Mouse (Mus musculus): ENCODE measurements around the gene Rora. TPM values are rescaled to one million over a fixed set of nuclear protein-coding genes. Genes with fewer than 3 reads are reported as not detected.

Gene Rora
- polyA plus RNA-seq, 1 experiment from 2014 or later = 6.4 TPM

GRCm38 (mm10) chr9:69354228-69354627 lies 700.6 kb downstream of the Rora start:
- no peak overlapping the region for H3K9ac ChIP-seq (ENCODE audit: low read depth, low read length)
- 83% methylated on average over 6 of the region's 6 CpGs for WGBS
- H3K27me3 ChIP-seq (ENCODE audit: control insufficient read depth, insufficient read depth, low read length) = no peaks in the 10 kb centered on the region
- ATAC-seq (ENCODE audit: low FRiP score, low TSS enrichment) = no peak
- H3K9me3 ChIP-seq (ENCODE audit: control insufficient read depth, low read length) = no peaks in the 10 kb centered on the region
- H3K4me2 ChIP-seq (replicated peaks; ENCODE audit: low read depth, low read length) = no peak overlapping the region
- H3K4me3 ChIP-seq (ENCODE audit: low read length) = no peak overlapping the region
- H3K27ac ChIP-seq (ENCODE audit: low read depth, low read length) = no peak overlapping the region
- H3K36me3 ChIP-seq (ENCODE audit: control insufficient read depth, insufficient read depth, low read length) = no peaks in the 10 kb centered on the region
- no peaks in the 10 kb centered on the region for H3K4me1 ChIP-seq (ENCODE audit: control insufficient read depth, insufficient read depth, low read length)

DNA sequence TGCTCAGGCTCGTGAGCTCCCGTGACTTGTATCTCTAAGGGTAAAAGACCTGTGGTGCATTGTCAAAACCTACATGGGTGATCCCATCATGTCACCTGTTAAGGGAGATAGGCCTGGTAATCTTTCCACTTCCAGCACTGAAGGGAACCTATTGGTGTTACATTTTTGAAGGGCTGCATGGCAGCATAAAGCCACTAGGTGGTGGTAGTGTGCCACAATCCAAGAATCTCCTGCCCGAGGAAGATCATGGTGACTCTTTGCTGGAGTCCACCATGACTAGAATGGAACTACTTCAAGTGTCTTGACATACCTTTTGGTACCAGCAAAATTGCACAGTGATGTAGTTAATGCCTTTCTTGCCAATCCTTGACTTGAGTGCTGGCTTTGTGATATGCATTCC lies 704.2 kb downstream of the Rora start:
- Histone ChIP-seq H3K4me1 (ENCODE audit: control insufficient read depth, insufficient read depth, low read length) (no peaks in the 10 kb centered on the region), H3K27ac (ENCODE audit: low read depth, low read length) (no peak overlapping the region), H3K27me3 (ENCODE audit: control insufficient read depth, insufficient read depth, low read length) (no peaks in the 10 kb centered on the region), H3K4me3 (ENCODE audit: low read length) (no peak overlapping the region), H3K9me3 (ENCODE audit: control insufficient read depth, low read length) (no peaks in the 10 kb centered on the region), H3K9ac (ENCODE audit: low read depth, low read length) (no peak overlapping the region), H3K4me2 (replicated peaks; ENCODE audit: low read depth, low read length) (no peak overlapping the region), H3K36me3 (ENCODE audit: control insufficient read depth, insufficient read depth, low read length) (no peaks in the 10 kb centered on the region)
- WGBS = 43% methylated on average over 3 of the region's 3 CpGs
- ATAC-seq (ENCODE audit: low FRiP score, low TSS enrichment) = no peak

DNA sequence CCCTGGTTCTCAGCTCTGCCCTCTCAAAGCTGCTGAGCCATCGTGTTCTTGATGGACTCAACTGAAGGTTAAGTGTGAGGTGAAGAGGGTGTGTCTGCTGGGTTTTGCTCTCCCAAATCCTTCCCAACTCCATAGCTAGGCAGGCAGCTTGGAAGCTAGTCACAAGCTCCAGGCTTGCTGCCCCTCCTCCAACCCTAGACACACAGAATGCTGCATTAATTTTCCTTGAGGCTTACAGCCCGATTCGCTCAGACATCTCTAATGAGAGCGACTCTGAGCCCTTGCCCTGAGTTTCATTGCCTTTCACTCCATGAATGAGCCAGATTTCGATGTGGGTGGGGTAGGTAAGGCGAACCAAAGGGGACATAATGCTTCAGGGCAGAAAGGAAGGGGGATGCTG lies 705.2 kb downstream of the Rora start:
- H3K27me3 ChIP-seq (ENCODE audit: control insufficient read depth, insufficient read depth, low read length) = no peaks in the 10 kb centered on the region
- H3K36me3 ChIP-seq (ENCODE audit: control insufficient read depth, insufficient read depth, low read length) = no peaks in the 10 kb centered on the region
- H3K9ac ChIP-seq (ENCODE audit: low read depth, low read length) = no peak overlapping the region
- H3K4me3 ChIP-seq (ENCODE audit: low read length) = no peak overlapping the region
- H3K4me2 ChIP-seq (replicated peaks; ENCODE audit: low read depth, low read length) = no peak overlapping the region
- H3K4me1 ChIP-seq (ENCODE audit: control insufficient read depth, insufficient read depth, low read length) = no peaks in the 10 kb centered on the region
- no peak for ATAC-seq (ENCODE audit: low FRiP score, low TSS enrichment)
- WGBS = 70% methylated on average over 6 of the region's 6 CpGs
- H3K9me3 ChIP-seq (ENCODE audit: control insufficient read depth, low read length) = no peaks in the 10 kb centered on the region
- H3K27ac ChIP-seq (ENCODE audit: low read depth, low read length) = no peak overlapping the region

GRCm38 (mm10) chr9:69361951-69362445 lies 708.4 kb downstream of the Rora start:
- no peak overlapping the region for H3K27ac ChIP-seq (ENCODE audit: low read depth, low read length)
- no peak overlapping the region for H3K9ac ChIP-seq (ENCODE audit: low read depth, low read length)
- H3K4me1 ChIP-seq (ENCODE audit: control insufficient read depth, insufficient read depth, low read length) = no peaks in the 10 kb centered on the region
- no peak overlapping the region for H3K4me2 ChIP-seq (replicated peaks; ENCODE audit: low read depth, low read length)
- no peak for ATAC-seq (ENCODE audit: low FRiP score, low TSS enrichment)
- no peaks in the 10 kb centered on the region for H3K27me3 ChIP-seq (ENCODE audit: control insufficient read depth, insufficient read depth, low read length)
- WGBS = 87% methylated on average over 8 of the region's 8 CpGs
- H3K4me3 ChIP-seq (ENCODE audit: low read length) = no peak overlapping the region
- no peaks in the 10 kb centered on the region for H3K9me3 ChIP-seq (ENCODE audit: control insufficient read depth, low read length)
- no peaks in the 10 kb centered on the region for H3K36me3 ChIP-seq (ENCODE audit: control insufficient read depth, insufficient read depth, low read length)

DNA sequence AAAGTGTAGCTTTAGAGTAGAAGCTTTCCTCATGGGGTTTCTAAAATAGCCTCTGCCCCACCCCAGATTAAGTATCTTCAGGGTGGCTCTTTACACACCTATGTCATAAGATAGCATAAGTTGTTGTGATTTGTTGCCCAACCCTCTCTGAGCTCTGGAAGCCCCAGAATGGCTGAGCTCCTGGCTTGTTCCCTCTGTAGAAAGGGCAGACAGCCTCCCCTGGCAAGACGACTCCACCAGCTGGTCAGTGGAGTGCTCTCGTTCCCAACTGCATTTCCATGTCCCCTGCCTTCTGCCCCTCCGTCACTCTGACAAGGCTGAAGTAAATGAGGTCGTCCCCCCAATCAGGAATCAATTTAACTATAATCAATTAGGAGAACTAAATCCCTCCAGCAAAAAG lies 709.2 kb downstream of the Rora start:
- Histone ChIP-seq H3K4me1 (ENCODE audit: control insufficient read depth, insufficient read depth, low read length) (no peaks in the 10 kb centered on the region), H3K27ac (ENCODE audit: low read depth, low read length) (no peak overlapping the region), H3K9ac (ENCODE audit: low read depth, low read length) (no peak overlapping the region), H3K4me3 (ENCODE audit: low read length) (no peak overlapping the region), H3K9me3 (ENCODE audit: control insufficient read depth, low read length) (no peaks in the 10 kb centered on the region), H3K27me3 (ENCODE audit: control insufficient read depth, insufficient read depth, low read length) (no peaks in the 10 kb centered on the region), H3K36me3 (ENCODE audit: control insufficient read depth, insufficient read depth, low read length) (no peaks in the 10 kb centered on the region), H3K4me2 (replicated peaks; ENCODE audit: low read depth, low read length) (no peak overlapping the region)
- no peak for ATAC-seq (ENCODE audit: low FRiP score, low TSS enrichment)
- 30% methylated on average over 4 of the region's 4 CpGs for WGBS

GRCm38 (mm10) chr9:69364117-69364516 lies 710.5 kb downstream of the Rora start:
- WGBS = 60% methylated on average over 16 of the region's 16 CpGs
- H3K27me3 ChIP-seq (ENCODE audit: control insufficient read depth, insufficient read depth, low read length) = no peaks in the 10 kb centered on the region
- no peaks in the 10 kb centered on the region for H3K9me3 ChIP-seq (ENCODE audit: control insufficient read depth, low read length)
- no peak for ATAC-seq (ENCODE audit: low FRiP score, low TSS enrichment)
- no peak overlapping the region for H3K9ac ChIP-seq (ENCODE audit: low read depth, low read length)
- no peak overlapping the region for H3K27ac ChIP-seq (ENCODE audit: low read depth, low read length)
- no peak overlapping the region for H3K4me3 ChIP-seq (ENCODE audit: low read length)
- no peaks in the 10 kb centered on the region for H3K4me1 ChIP-seq (ENCODE audit: control insufficient read depth, insufficient read depth, low read length)
- no peak overlapping the region for H3K4me2 ChIP-seq (replicated peaks; ENCODE audit: low read depth, low read length)
- no peaks in the 10 kb centered on the region for H3K36me3 ChIP-seq (ENCODE audit: control insufficient read depth, insufficient read depth, low read length)

- Histone ChIP-seq H3K27ac (ENCODE audit: low read depth, low read length) (no peak overlapping the region), H3K9me3 (ENCODE audit: control insufficient read depth, low read length) (no peaks in the 10 kb centered on the region), H3K4me3 (ENCODE audit: low read length) (no peak overlapping the region), H3K36me3 (ENCODE audit: control insufficient read depth, insufficient read depth, low read length) (no peaks in the 10 kb centered on the region), H3K9ac (ENCODE audit: low read depth, low read length) (no peak overlapping the region), H3K4me2 (replicated peaks; ENCODE audit: low read depth, low read length) (no peak overlapping the region), H3K4me1 (ENCODE audit: control insufficient read depth, insufficient read depth, low read length) (no peaks in the 10 kb centered on the region), H3K27me3 (ENCODE audit: control insufficient read depth, insufficient read depth, low read length) (no peaks in the 10 kb centered on the region)
- no peak for ATAC-seq (ENCODE audit: low FRiP score, low TSS enrichment)
- WGBS = 74% methylated on average over 4 of the region's 4 CpGs
Measured at GRCm38 (mm10) chr9:69367055-69367454, 713.5 kb downstream of the Rora start.

GRCm38 (mm10) chr9:69368071-69368470 lies 714.5 kb downstream of the Rora start:
- no peak overlapping the region for H3K27ac ChIP-seq (ENCODE audit: low read depth, low read length)

DNA sequence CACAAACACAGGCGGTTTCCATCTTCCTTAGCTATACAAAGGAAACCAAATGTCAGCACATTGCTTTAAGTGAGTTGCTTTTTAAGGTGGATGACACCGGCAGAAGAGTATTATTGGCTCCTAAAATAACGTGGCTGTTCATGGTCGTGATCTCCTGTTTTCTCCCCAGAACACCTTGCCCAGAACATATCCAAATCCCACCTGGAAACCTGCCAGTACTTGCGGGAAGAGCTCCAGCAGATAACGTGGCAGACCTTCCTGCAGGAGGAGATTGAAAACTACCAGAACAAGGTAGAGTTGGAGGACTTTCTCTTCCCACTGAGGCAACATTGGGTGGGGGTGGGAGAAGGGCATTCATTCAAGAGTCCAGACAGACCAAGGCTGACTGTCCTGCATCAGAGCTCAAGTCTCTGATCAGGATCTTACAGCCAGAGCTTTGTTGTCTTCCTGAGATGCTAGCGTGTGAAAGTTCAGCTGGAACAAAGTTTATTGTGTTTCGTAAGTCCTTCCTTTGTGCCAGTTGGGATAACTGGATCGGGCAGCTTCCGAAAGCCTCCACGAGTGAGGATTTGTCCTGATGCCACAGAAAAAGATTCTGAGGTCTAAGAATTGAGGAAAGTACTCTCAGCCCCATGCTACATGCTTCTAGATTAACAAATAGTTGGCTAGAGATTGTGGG lies 717.6 kb downstream of the Rora start:
- ATAC-seq (ENCODE audit: low FRiP score, low TSS enrichment) = no peak
- Histone ChIP-seq H3K27me3 (ENCODE audit: control insufficient read depth, insufficient read depth, low read length) (no peaks in the 10 kb centered on the region), H3K9ac (ENCODE audit: low read depth, low read length) (no peak overlapping the region), H3K9me3 (ENCODE audit: control insufficient read depth, low read length) (no peaks in the 10 kb centered on the region), H3K27ac (ENCODE audit: low read depth, low read length) (no peak overlapping the region), H3K4me3 (ENCODE audit: low read length) (no peak overlapping the region), H3K4me2 (replicated peaks; ENCODE audit: low read depth, low read length) (no peak overlapping the region), H3K36me3 (ENCODE audit: control insufficient read depth, insufficient read depth, low read length) (no peaks in the 10 kb centered on the region; the same call in 1 of the 2 replicates), H3K4me1 (ENCODE audit: control insufficient read depth, insufficient read depth, low read length) (no peaks in the 10 kb centered on the region)
- 85% methylated on average over 11 of the region's 11 CpGs for WGBS

More at GRCm38 (mm10) chr9:69368071-69368470, 714.5 kb downstream of the Rora start:
- ATAC-seq (ENCODE audit: low FRiP score, low TSS enrichment) = no peak
- H3K36me3 ChIP-seq (ENCODE audit: control insufficient read depth, insufficient read depth, low read length) = no peaks in the 10 kb centered on the region
- no peaks in the 10 kb centered on the region for H3K9me3 ChIP-seq (ENCODE audit: control insufficient read depth, low read length)
- H3K9ac ChIP-seq (ENCODE audit: low read depth, low read length) = no peak overlapping the region
- WGBS = 72% methylated on average over 8 of the region's 8 CpGs
- no peak overlapping the region for H3K4me2 ChIP-seq (replicated peaks; ENCODE audit: low read depth, low read length)
- no peaks in the 10 kb centered on the region for H3K27me3 ChIP-seq (ENCODE audit: control insufficient read depth, insufficient read depth, low read length)
- no peak overlapping the region for H3K4me3 ChIP-seq (ENCODE audit: low read length)
- no peaks in the 10 kb centered on the region for H3K4me1 ChIP-seq (ENCODE audit: control insufficient read depth, insufficient read depth, low read length)

Measured in kidney, embryonic 14.5 days (tissue).